ENCODE assay signal across 8 mouse cellular contexts in the genomic region with DNA sequence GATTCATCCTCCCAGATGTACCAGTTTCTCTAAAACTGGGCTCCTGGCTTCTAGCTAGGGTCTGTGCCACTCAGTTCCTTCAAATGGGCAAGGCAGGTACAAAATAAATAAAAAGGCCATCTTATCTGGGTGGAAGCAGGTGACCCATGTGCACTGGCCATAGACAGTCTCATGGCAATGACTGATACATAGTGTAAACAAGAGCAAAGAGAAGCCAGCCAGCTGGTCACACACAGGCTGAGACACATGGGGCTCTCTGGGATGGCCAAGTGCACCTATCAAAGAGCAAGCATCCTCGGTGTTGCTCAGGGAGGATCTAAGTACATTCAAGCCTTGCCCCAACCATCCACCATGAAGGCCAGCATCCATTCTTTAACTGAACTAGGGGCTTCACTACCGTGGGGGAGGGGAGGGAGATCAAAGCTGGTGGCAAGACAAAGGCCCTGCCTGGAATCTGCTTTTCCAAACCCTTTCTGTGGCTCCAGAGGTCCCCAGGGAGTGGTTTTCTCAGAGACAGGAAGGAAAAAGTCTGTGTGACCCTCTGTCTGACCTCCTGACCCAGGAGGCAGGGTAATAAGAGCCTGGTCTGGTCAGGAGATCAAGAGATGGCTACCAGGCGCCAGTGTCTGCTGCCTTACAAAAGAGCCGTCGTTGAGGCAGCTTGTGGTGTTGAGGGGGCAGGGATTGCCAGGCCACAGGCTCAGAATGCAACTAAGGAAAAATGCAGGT. TPM values are rescaled to one million over a fixed set of nuclear protein-coding genes. Genes with fewer than 3 reads are reported as not detected.
DNase-seq lines count a peak whose midpoint lies in the region; ATAC-seq and TF ChIP-seq lines count a peak whose summit lies in the region.

No protein-coding gene starts in this region.

- no peaks in the 10 kb centered on the region for H3K36me3 ChIP-seq in hindbrain, embryonic 11.5 days (ENCODE audit: control insufficient read depth, insufficient read depth, low read length)
- H3K36me3 ChIP-seq in hindbrain, postnatal 0 days (ENCODE audit: insufficient read depth, low read length) = peaks cover 28% of the 10 kb centered on the region
- H3K36me3 ChIP-seq in limb, embryonic 10.5 days = peaks cover 71% of the 10 kb centered on the region
- H3K36me3 ChIP-seq in neural tube, embryonic 11.5 days (ENCODE audit: control insufficient read depth, insufficient read depth, low read length) = peaks cover 9% of the 10 kb centered on the region; the same call in 1 of the 2 replicates

- H3K4me3 ChIP-seq in hindbrain, embryonic 11.5 days (ENCODE audit: low read depth, low read length) = no peak overlapping the region
- no peak overlapping the region for H3K4me3 ChIP-seq in hindbrain, postnatal 0 days (ENCODE audit: low read length)
- peak overlapping the region; percentile 20; the same call in 1 of the 2 replicates for H3K4me3 ChIP-seq in limb, embryonic 10.5 days
- no peak overlapping the region for H3K4me3 ChIP-seq in neural tube, embryonic 11.5 days (ENCODE audit: low read depth, low read length)

- no peak for TF ChIP-seq CTCF in hindbrain, postnatal 0 days (IDR thresholded peaks at IDR 0.05; ENCODE audit: low read depth)

- no peak for ATAC-seq in hindbrain, embryonic 11.5 days (ENCODE audit: low FRiP score)
- ATAC-seq in hindbrain, postnatal 0 days = no peak
- ATAC-seq in neural tube, embryonic 11.5 days (ENCODE audit: insufficient read depth, low FRiP score, low TSS enrichment) = no peak
- ATAC-seq in megakaryocyte progenitor cell, adult 5-6 weeks (replicated peaks; ENCODE audit: poor library complexity) = no peak

- DNase-seq in hindbrain, embryonic 11.5 days (ENCODE audit: low spot score) = peak; percentile 72
- no peak for DNase-seq in hindbrain, postnatal 0 days (ENCODE audit: low spot score)
- DNase-seq in embryo, embryonic 9.5 days (ENCODE audit: extremely low spot score) = peak; percentile 94
- DNase-seq in limb, embryonic 10.5 days (ENCODE audit: low spot score) = peak; percentile 62
- DNase-seq in neural tube, embryonic 11.5 days (ENCODE audit: low spot score) = peak; percentile 67
- DNase-seq in left cerebral cortex, postnatal 25 days (ENCODE audit: low spot score in 2 of 2) = no peak
- DNase-seq in right cerebral cortex, adult 2 months (ENCODE audit: low spot score in 2 of 2) = no peak

- WGBS in hindbrain, embryonic 11.5 days = 2% methylated on average over 5 of the region's 5 CpGs
- WGBS in hindbrain, postnatal 0 days = 10% methylated on average over 5 of the region's 5 CpGs
- under 1% methylated on average over 5 of the region's 5 CpGs for WGBS in limb, embryonic 10.5 days
- 5% methylated on average over 5 of the region's 5 CpGs for WGBS in neural tube, embryonic 11.5 days

- H3K27ac ChIP-seq in hindbrain, embryonic 11.5 days (ENCODE audit: low read depth, low read length) = peak overlapping the region; percentile 89
- no peak overlapping the region for H3K27ac ChIP-seq in hindbrain, postnatal 0 days
- H3K27ac ChIP-seq in limb, embryonic 10.5 days = peak overlapping the region; percentile 79
- peak overlapping the region; percentile 68 for H3K27ac ChIP-seq in neural tube, embryonic 11.5 days (ENCODE audit: low read depth, low read length)

- no peak overlapping the region for H3K4me2 ChIP-seq in hindbrain, embryonic 11.5 days (replicated peaks; ENCODE audit: low read depth, low read length)
- H3K4me2 ChIP-seq in hindbrain, postnatal 0 days (ENCODE audit: low read depth, low read length) = no peak overlapping the region
- 0 out of 2 replicates have a peak overlapping the region, but pooled peaks have one; percentile 6 for H3K4me2 ChIP-seq in neural tube, embryonic 11.5 days (ENCODE audit: low read depth)

- intact Hi-C loops in left cerebral cortex, postnatal 25 days (cut with DNase I) = no loop called here

- H3K4me1 ChIP-seq in hindbrain, embryonic 11.5 days (replicated peaks; ENCODE audit: control insufficient read depth, insufficient read depth, low read length) = peaks cover 21% of the 10 kb centered on the region
- peaks cover 6% of the 10 kb centered on the region; the same call in 1 of the 2 replicates for H3K4me1 ChIP-seq in hindbrain, postnatal 0 days (ENCODE audit: insufficient read depth, low read length)
- peaks cover 75% of the 10 kb centered on the region for H3K4me1 ChIP-seq in limb, embryonic 10.5 days
- H3K4me1 ChIP-seq in neural tube, embryonic 11.5 days (ENCODE audit: control insufficient read depth, insufficient read depth, low read length) = peaks cover 21% of the 10 kb centered on the region

- H3K27me3 ChIP-seq in hindbrain, embryonic 11.5 days (ENCODE audit: control insufficient read depth, insufficient read depth, low read length) = no peaks in the 10 kb centered on the region
- H3K27me3 ChIP-seq in hindbrain, postnatal 0 days (ENCODE audit: insufficient read depth, low read length) = no peaks in the 10 kb centered on the region
- no peaks in the 10 kb centered on the region for H3K27me3 ChIP-seq in limb, embryonic 10.5 days (ENCODE audit: low read depth, poor library complexity, severe bottlenecking)
- H3K27me3 ChIP-seq in neural tube, embryonic 11.5 days (ENCODE audit: control insufficient read depth, insufficient read depth, low read length) = no peaks in the 10 kb centered on the region

- H3K9ac ChIP-seq in hindbrain, embryonic 11.5 days (ENCODE audit: low read depth, low read length) = peak overlapping the region; percentile 37
- no peak overlapping the region for H3K9ac ChIP-seq in hindbrain, postnatal 0 days (replicated peaks; ENCODE audit: low read length)
- peak overlapping the region; percentile 15; the same call in 1 of the 2 replicates for H3K9ac ChIP-seq in neural tube, embryonic 11.5 days (ENCODE audit: low read length)

- no peaks in the 10 kb centered on the region for H3K9me3 ChIP-seq in hindbrain, embryonic 11.5 days (ENCODE audit: control insufficient read depth, low read length)
- no peaks in the 10 kb centered on the region for H3K9me3 ChIP-seq in hindbrain, postnatal 0 days (ENCODE audit: low read length)
- no peaks in the 10 kb centered on the region for H3K9me3 ChIP-seq in limb, embryonic 10.5 days (replicated peaks)
- H3K9me3 ChIP-seq in neural tube, embryonic 11.5 days (ENCODE audit: control insufficient read depth, low read length) = no peaks in the 10 kb centered on the region

RNA-seq across cellular contexts. Expression of a gene that starts 0.4 kb away (rescaled TPM):
- polyA plus RNA-seq in hindbrain, embryonic 11.5 days (2014; fragmentation: Nextera tagmentation; extraction: Ambion mirVana) = 0.71 and 1.3 TPM in 2 replicates
- 1.2 and 1.5 TPM in 2 replicates for total RNA-seq in hindbrain, postnatal 0 days (2014; rRNA removed)
- polyA plus RNA-seq in hindbrain, postnatal 0 days (2015; fragmentation: Nextera tagmentation; extraction: Ambion mirVana) = 0.33 and 0.58 TPM in 2 replicates
- polyA plus RNA-seq in limb, embryonic 10.5 days (2016; fragmentation: Nextera tagmentation; extraction: Ambion mirVana) = 2.6 and 5.6 TPM in 2 replicates
- polyA plus RNA-seq in neural tube, embryonic 11.5 days (2014; fragmentation: Nextera tagmentation; extraction: Ambion mirVana) = 1.2 and 1.7 TPM in 2 replicates
- total RNA-seq in megakaryocyte progenitor cell, adult 5-6 weeks (2015) = 0.37 and 1.1 TPM in 2 replicates
- total RNA-seq in megakaryocyte progenitor cell, adult 5-6 weeks (2017) = 0.12 and 0.54 TPM in 2 replicates
- 1 to 10 TPM; 1.3 to 2.5 TPM for total RNA-seq in left cerebral cortex, postnatal 25 days (2021)

RNA-seq across cellular contexts. Expression of a gene that starts 6.2 kb away (rescaled TPM):
- 53.2 and 56.6 TPM in 2 replicates for polyA plus RNA-seq in hindbrain, embryonic 11.5 days (2014; fragmentation: Nextera tagmentation; extraction: Ambion mirVana)
- total RNA-seq in hindbrain, postnatal 0 days (2014; rRNA removed) = 50.0 and 63.1 TPM in 2 replicates
- polyA plus RNA-seq in hindbrain, postnatal 0 days (2015; fragmentation: Nextera tagmentation; extraction: Ambion mirVana) = 62.9 and 64.8 TPM in 2 replicates
- 69.3 and 69.6 TPM in 2 replicates for polyA plus RNA-seq in limb, embryonic 10.5 days (2016; fragmentation: Nextera tagmentation; extraction: Ambion mirVana)
- polyA plus RNA-seq in neural tube, embryonic 11.5 days (2014; fragmentation: Nextera tagmentation; extraction: Ambion mirVana) = 57.8 and 58.8 TPM in 2 replicates
- total RNA-seq in megakaryocyte progenitor cell, adult 5-6 weeks (2015) = 34.3 and 39.1 TPM in 2 replicates
- total RNA-seq in megakaryocyte progenitor cell, adult 5-6 weeks (2017) = 15.4 and 22.3 TPM in 2 replicates
- total RNA-seq in left cerebral cortex, postnatal 25 days (2021) = 10 to 100 TPM; 34.8 to 38.1 TPM

RNA-seq across cellular contexts. Expression of a gene that starts 12.5 kb away (rescaled TPM):
- 7.0 and 8.3 TPM in 2 replicates for polyA plus RNA-seq in hindbrain, embryonic 11.5 days (2014; fragmentation: Nextera tagmentation; extraction: Ambion mirVana)
- 27.0 and 32.1 TPM in 2 replicates for total RNA-seq in hindbrain, postnatal 0 days (2014; rRNA removed)
- polyA plus RNA-seq in hindbrain, postnatal 0 days (2015; fragmentation: Nextera tagmentation; extraction: Ambion mirVana) = 54.3 and 54.7 TPM in 2 replicates
- 13.6 and 22.0 TPM in 2 replicates for polyA plus RNA-seq in limb, embryonic 10.5 days (2016; fragmentation: Nextera tagmentation; extraction: Ambion mirVana)
- polyA plus RNA-seq in neural tube, embryonic 11.5 days (2014; fragmentation: Nextera tagmentation; extraction: Ambion mirVana) = 8.2 and 8.7 TPM in 2 replicates
- total RNA-seq in megakaryocyte progenitor cell, adult 5-6 weeks (2015) = 41.0 and 42.2 TPM in 2 replicates
- 8.6 and 19.7 TPM in 2 replicates for total RNA-seq in megakaryocyte progenitor cell, adult 5-6 weeks (2017)
- total RNA-seq in left cerebral cortex, postnatal 25 days (2021) = 10 to 100 TPM; 21.1 to 22.2 TPM

RNA-seq across cellular contexts. Expression of a gene that starts 19.8 kb away (rescaled TPM):
- 13.4 and 14.3 TPM in 2 replicates for polyA plus RNA-seq in hindbrain, embryonic 11.5 days (2014; fragmentation: Nextera tagmentation; extraction: Ambion mirVana)
- 54.5 and 75.5 TPM in 2 replicates for total RNA-seq in hindbrain, postnatal 0 days (2014; rRNA removed)
- 13.2 TPM in 2 replicates for polyA plus RNA-seq in hindbrain, postnatal 0 days (2015; fragmentation: Nextera tagmentation; extraction: Ambion mirVana)
- polyA plus RNA-seq in limb, embryonic 10.5 days (2016; fragmentation: Nextera tagmentation; extraction: Ambion mirVana) = 45.5 and 46.2 TPM in 2 replicates
- polyA plus RNA-seq in neural tube, embryonic 11.5 days (2014; fragmentation: Nextera tagmentation; extraction: Ambion mirVana) = 17.8 and 20.3 TPM in 2 replicates
- total RNA-seq in megakaryocyte progenitor cell, adult 5-6 weeks (2015) = 29.5 and 37.9 TPM in 2 replicates
- total RNA-seq in megakaryocyte progenitor cell, adult 5-6 weeks (2017) = 17.4 and 17.6 TPM in 2 replicates
- 10 to 100 TPM; 29.8 to 31.4 TPM for total RNA-seq in left cerebral cortex, postnatal 25 days (2021)

RNA-seq across cellular contexts. Expression of a gene that starts 36.4 kb away (rescaled TPM):
- 7.9 and 9.3 TPM in 2 replicates for polyA plus RNA-seq in hindbrain, embryonic 11.5 days (2014; fragmentation: Nextera tagmentation; extraction: Ambion mirVana)
- 39.8 and 64.1 TPM in 2 replicates for total RNA-seq in hindbrain, postnatal 0 days (2014; rRNA removed)
- polyA plus RNA-seq in hindbrain, postnatal 0 days (2015; fragmentation: Nextera tagmentation; extraction: Ambion mirVana) = 14.6 and 15.8 TPM in 2 replicates
- 30.8 and 32.6 TPM in 2 replicates for polyA plus RNA-seq in limb, embryonic 10.5 days (2016; fragmentation: Nextera tagmentation; extraction: Ambion mirVana)
- 8.6 and 10.5 TPM in 2 replicates for polyA plus RNA-seq in neural tube, embryonic 11.5 days (2014; fragmentation: Nextera tagmentation; extraction: Ambion mirVana)
- 15.1 and 17.0 TPM in 2 replicates for total RNA-seq in megakaryocyte progenitor cell, adult 5-6 weeks (2015)
- total RNA-seq in megakaryocyte progenitor cell, adult 5-6 weeks (2017) = 18.0 and 19.7 TPM in 2 replicates
- 10 to 100 TPM; 76.9 to 84.4 TPM for total RNA-seq in left cerebral cortex, postnatal 25 days (2021)

Comparison
In these comparisons a context has a peak if more than half of its experiments do, and no peak if none do; other contexts are left out.
1. DNase-seq: peak in hindbrain, embryonic 11.5 days (single experiment), embryo, embryonic 9.5 days (single experiment), limb, embryonic 10.5 days (single experiment) and neural tube, embryonic 11.5 days (single experiment); none in hindbrain, postnatal 0 days (single experiment), left cerebral cortex, postnatal 25 days (0 of 2) and right cerebral cortex, adult 2 months (0 of 2).